Mouse (Mus musculus) small intestine, adult 2 months (tissue): ENCODE data around the gene Ntrk3.

Source experiments
- CTCF ChIP-seq: fragments of 200-500 bp; IDR thresholded peaks from 2 replicates; pipeline ENCODE4 v1.5.1; 2012; ENCODE audit warnings: low read depth, mild to moderate bottlenecking, control low read depth, inconsistent platforms, low read length, moderate library complexity, mixed read lengths; ENCODE audit not compliant: insufficient replicate concordance, insufficient read length; ENCODE audit errors: extremely low read depth
- POLR2A ChIP-seq: fragments of 200-500 bp; IDR thresholded peaks from 2 replicates; pipeline ENCODE4 v1.6.1; 2012; ENCODE audit warnings: low read depth, mild to moderate bottlenecking, control low read depth, inconsistent platforms, low read length, moderate library complexity

DNA sequence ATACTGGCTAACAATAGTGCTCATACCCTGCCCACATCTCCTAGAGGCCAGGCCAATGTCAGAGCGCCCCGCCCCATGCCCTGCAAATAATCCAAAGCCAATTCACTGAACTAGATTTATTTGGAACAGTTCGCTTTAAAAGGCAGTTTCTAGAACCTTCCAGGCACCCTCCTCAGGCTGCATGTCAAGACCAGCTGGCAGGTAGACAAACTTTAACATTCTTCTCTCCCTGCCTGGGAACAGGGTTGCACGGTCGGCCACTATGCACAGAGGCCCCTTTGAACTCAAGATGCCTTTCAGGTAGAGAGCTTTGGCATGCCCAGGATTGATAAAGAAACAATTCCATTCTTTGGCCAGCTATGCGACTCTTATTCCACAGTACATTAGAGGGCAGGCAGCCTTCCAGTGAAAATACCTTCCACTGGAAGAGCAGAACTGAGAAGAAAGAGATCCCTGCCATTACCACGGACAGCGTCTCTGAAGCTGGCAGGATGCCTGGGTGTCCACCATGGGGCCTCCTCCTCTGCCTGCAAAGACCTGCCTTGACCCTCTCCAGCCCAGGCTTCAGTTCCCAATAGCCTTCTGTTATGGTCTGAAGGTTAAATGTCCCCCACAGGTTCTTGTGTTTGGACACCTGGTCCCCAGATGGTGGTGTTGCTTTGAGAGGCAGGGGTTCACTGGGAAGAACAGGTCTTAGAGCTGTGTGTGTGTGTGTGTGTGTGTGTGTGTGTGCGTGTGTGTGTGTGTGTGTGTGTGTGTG, 298.3 kb downstream of the Ntrk3 start:
- TF ChIP-seq CTCF: no peak
- TF ChIP-seq POLR2A: no peak
